Mouse (Mus musculus) liver, adult (tissue): ENCODE measurements around the gene Slc2a5.

Source experiments
- GATA4 ChIP-seq: IDR thresholded peaks from 2 replicates; pipeline ENCODE4 v1.6.1; 2014; ENCODE audit warnings: mild to moderate bottlenecking, low read length; ENCODE audit not compliant: insufficient replicate concordance

Gene Slc2a5

DNA sequence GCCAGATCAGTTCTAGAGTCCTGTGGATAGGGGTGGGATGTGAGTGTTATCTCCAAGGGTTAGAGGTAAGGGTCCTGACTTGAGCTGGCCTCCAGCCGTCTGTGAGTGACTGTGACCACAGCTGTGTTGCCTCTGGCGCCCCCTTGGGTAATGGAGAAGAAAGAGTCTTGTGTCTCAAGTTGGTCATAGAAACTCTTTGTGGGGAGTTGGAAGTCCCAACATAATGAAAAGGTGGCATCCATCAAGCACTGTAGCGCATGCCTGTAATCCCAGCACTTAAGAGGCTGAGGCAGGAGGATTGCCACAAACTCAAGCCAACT is 26.5 kb upstream of the Slc2a5 start:
- TF ChIP-seq GATA4, result no peak

DNA sequence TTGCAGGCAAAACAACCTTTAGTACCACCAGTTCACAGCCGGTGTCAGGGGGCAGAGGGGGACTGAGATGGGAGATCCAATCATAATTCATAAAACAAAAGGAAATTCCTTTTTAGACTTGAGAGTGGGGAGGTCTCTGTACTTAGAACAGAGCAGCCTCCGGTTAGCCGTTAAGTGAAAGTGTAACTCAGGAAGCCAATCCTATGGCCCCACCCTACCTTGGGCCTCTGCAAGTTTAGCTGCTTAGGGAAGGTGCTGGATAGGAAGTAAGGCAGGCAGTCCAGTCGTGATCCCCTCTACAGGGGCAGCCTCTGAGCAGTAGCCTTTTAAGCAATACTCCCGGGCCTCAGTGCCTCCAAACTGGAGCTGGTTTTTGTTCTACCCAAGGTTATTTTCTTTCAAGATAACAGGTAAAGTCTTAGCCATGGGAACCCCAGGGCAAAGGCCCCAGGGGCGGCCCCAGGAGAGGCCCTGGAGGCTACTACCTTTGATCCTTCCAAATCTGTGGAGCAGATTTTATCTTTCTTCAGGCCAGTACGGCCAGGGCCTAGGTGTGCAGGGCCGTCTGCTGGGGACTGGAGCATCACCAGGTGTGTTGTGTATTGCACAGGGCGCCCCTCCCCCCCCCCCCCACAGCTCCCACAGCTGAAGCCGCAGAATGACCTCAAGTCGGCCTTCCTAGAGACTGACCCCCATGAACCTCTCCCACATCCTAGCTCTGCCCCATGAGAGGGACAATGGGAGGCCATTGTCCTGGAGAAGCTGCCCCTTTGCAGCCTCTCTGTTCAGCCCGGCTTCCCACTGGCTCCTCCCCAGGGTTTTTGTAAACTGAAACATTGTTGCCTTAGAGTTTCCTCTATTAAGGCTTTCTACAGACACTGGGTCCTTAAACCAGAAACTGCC is 25.3 kb upstream of the Slc2a5 start:
- no peak for TF ChIP-seq GATA4

DNA sequence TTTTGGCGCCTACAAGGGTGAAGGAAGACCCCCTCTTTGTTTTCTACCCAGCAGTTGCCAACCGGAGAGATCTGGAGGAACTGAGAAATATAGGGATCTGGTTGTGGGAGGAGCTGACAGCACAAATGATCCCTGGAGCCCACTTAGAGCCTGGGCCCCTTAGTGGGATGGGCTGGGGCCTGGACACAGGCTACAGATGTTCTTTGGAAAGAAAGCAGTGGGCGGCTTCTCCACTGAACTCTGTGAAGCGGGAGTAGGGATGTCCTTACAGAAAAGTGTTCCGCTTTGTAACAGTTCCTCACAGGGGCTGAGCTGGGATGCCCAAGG is 24.7 kb upstream of the Slc2a5 start:
- TF ChIP-seq GATA4, result no peak

DNA sequence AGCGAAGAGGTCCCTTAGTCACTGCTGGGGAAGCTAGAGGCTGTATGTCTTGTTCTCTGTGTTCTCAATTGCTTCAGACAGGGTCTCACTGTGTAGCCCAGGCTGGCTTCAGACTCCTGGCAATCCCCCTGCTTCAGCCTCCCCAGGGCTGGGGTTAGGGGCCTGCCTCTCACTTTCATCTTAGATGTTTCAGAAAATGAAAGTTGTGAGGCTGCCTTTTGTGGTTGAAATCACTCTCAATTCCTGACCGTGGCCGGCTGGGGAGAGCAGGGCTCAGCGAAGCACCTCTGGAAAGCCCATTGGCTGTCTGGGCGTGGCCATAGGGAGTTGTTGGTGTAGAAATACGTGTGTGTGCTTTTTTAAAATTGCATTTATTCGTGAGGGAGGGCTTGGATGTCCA is 22.8 kb upstream of the Slc2a5 start:
- no peak for TF ChIP-seq GATA4

DNA sequence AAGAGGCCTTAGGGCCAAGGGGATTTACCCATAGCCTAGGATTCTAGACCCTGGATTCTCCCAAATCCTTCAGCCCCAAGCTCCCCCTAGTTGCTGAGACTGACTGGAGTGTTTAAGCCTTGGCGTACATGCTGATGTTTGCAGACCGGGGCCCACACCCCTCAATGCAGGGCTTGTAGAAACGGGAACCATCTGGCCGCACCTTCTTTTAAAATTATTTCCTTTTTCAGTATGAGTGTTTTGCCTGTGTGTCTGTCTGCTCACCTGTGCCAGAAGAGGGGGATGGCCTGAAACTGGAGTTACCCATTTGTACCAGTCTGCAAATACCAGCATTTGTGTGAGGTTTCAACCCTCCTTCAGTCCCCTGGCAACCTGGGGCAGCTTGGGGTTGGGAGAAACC is 21.2 kb upstream of the Slc2a5 start:
- TF ChIP-seq GATA4, result no peak

DNA sequence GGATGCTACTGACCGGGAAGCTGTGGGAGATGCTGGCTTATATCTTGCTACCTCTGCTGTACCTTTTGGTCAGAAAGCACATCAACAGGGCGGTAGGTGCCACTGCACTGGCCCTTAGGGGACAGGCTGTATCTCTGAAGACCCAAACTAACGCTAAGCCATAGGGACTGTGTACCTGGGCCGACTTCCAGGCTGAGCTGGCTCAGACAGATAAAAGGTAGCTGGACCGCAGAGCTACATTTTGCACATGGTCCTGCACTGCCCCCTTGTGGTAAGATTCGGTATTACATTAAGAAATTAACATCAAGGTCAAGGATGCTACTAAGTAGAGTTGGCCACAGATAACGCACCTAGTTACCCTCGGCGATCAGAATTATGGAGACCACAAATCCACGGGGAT is 20.2 kb upstream of the Slc2a5 start:
- peak; percentile 23; the same call in 1 of the 2 replicates for TF ChIP-seq GATA4

DNA sequence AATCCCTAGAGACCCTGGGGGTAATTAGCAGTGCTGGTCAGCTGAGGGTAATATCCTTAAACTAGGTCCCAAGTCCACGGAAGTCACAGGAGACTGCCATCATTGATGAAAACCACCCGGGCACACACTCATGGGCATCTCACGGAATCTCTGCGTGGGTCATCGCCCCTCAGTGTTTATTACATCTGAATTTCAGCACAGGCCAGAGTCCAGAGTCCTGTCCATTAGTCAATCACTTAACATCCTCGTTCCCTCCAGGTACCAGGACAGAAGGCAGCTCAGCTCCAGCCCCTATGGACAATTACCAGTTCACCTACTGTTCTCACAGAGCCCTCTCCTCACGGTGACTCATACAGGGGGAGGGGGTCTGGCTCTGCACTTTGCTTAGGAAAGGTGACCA is 16.3 kb upstream of the Slc2a5 start:
- TF ChIP-seq GATA4, result no peak

DNA sequence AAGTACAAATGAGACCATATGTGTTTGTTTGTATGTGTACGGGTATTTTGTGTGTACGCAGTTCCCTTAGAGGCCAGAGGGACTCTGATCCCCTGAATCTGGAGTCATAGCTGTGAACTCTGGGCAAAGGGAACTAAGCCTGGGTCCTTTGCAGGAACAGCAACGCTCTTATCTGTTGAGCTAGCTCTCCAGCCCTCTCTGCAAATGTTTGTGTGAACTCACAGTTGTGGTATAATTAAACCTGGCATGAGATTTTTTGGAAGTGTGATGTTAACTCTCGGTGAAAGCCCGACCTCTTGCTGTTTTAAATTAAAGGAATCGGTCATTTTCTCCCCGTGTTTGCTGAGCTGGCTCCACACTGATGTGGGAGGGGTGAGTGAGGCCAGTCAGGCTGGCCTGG is 13.4 kb upstream of the Slc2a5 start:
- TF ChIP-seq GATA4, result no peak

DNA sequence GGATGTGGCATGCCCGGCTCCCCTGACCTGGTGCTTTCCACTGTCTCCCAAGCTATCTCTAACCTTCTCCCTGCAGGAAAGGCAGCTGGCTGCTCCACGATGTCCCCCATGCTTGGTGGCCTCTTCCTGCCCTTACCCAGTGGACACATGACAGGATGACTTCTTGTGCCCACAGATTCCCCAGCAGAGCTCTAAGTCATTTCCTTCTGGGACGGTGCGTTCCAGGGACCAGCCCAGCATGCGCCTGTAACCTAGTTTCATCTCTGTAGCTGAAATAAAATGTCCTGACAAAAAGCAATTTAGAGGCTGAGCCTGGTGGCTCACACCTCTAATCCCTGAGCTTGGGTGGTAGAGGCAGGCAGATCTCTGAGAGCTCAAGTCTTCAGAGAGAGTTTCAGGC is 12.4 kb upstream of the Slc2a5 start:
- TF ChIP-seq GATA4, result no peak

DNA sequence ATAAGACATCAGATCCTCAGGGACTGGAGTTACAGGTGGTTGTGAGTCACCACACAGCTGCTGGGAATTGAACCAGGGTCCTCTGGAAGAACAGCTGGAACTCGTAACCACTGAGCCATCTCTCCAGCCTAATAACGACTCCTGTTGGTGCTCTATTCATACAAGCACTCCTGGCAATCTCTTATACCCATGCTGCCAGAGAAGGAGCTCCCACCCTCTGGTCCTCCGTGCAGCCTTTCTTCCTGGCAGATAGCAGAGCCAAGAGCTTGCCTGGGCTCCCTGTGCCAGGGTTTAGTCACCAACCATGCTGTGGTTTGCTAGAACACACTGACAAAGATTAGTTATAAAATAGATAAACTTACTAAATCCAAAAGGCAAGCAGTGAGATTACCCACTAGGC is 9.4 kb upstream of the Slc2a5 start:
- no peak for TF ChIP-seq GATA4

DNA sequence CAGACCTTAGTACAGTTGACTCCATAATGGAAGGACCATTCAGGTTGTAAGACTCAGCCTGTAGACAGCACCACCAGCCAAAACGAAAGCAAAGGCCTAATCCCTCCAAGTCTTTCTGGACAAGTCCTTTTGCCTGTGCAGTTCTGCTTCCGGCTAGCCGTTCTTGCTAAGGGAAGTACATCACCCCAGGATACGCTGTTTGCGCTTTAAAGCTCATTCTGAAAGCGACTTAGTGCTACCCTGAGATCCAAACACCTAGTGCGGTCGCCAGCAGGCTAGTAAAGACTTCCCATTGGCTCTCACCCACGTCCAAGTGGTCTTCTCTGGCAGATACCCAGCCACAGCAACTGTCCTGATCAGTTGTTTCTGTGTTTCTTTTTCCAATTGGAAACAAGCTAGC is 8.7 kb upstream of the Slc2a5 start:
- TF ChIP-seq GATA4, result no peak

DNA sequence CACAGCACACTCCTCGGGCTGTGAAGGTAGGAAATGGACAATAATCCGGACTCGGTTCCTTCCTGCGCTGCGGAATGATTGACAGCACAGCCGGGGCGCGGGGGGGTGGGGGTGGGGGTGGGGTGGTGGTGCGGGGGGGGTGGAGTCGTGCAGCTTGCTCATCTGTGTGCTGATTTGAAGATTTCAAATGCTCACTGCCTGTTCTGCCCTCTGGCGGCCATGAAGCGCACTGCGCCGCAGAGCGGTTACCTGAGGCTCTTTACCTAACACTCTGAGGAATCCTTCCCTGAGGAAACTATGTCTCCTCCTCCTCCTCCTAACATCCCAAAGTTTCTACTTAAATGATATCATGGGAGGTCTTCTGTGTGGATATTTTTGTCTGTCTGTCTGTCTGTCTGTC is 6.2 kb upstream of the Slc2a5 start:
- no peak for TF ChIP-seq GATA4

DNA sequence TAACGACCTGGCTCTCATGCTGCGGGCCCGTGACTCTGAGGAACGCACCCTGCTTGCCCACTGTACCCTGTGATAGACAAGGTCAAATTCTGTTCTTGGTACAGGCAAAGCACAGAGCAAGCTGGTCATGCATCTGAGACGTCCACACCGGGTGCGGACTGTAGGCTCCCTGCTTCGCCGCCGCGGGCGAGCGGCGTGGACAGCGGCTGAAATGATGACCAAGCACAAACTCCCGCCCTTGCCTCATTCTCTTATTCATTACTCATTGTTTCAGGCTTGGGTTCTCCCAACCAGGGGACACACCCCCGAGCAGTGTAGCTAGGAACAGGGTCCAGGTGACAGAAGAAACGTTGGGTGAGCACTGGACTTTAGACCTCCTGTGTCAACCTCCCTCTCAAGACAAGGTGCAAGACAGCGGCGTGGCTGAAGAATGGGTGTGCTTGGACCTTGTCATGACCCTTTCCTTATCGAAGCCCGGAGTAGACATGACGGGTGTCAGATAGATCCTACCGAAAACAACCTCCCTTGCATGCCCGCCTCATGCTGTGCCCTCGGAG is 4.5 kb upstream of the Slc2a5 start:
- TF ChIP-seq GATA4, result no peak

DNA sequence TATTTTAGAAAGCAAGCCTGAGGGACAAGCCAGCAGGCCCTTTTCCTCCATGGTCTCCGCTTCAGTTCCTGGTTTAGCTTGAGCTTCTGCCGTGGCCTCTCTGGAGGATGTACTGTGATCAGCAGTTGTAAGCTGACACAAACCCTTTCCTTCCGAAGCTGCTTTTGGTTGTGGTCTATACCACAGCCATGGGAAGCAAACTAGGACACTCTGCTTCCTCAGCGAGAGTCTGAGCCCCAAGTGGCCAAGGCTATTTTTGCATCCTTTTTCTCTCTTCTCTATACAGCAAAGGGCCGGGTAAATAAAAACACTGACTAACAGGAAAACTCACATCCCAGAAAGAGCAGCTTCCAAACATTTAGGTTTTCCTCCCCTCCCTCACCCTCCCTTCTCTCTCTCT is 1.8 kb upstream of the Slc2a5 start:
- no peak for TF ChIP-seq GATA4

DNA sequence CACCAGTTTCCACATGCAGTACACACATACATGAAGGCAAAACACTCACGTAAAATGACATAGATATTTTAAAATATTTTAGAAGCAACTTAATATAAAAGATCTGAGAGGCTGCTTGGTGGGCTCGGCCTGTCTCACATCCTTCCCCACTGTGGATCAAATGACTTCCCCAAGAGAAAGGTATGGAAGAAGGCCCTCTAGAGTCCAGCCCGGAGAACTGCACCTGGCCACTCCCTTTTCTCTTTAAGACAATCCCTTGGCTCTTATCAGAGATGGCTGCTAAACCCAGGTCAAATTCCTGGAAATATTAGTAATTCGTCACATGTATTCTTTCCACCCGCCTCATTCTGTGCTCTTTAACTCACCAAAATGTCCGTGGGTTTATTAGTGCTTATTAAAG is 920 bp upstream of the Slc2a5 start:
- no peak for TF ChIP-seq GATA4

DNA sequence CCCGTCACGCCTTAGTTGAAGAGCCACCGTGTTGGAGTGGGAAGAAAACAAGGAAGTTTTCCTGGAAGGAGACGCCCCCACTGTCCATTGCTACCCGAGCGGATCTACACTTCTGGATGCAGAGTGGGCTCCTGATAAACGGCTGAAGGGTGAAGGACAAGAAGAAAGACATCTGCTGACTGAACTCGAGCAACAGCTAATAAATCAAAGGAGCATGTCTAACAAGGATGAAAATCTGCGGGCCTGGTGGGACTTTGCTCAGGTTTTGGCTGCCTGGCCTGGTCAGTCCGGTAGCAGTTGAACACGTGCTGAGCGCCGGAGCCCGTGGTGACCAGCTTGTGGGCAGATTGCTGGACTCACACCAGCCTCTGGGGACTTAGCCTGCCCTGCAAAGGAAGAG is 557 bp downstream of the Slc2a5 start:
- no peak for TF ChIP-seq GATA4
